Mouse (Mus musculus): ENCODE data around the gene Rassf7. TPM values are rescaled to one million over a fixed set of nuclear protein-coding genes. Genes with fewer than 3 reads are reported as not detected.

Rassf7 gene
- polyA plus RNA-seq, 1 experiment, result 5.5 TPM

DNA sequence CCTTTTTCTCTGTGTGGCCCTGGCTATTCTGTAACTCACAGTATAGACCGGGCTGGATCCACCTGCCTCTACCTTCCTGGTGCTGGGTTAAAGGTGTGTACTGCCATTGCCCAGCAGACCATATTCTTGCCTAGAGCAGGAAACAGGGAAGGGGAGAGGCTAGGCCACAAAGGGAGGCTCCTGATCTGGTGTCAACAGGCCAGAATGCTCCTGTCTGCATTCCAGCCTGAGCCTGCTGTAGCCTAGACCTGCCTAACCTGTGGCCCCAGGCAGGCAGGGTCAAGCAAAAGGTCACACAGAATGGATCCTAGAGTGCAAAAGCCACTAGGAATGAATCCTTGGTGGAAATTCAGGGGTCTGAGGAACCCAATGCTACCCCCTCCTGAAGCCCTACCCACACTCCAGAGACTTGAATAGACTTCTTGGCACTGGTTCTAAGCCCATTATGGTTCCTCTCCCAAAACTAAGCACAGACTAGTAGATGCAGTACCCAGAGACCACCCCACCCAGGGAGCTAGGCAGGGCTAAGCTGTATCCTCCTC is 4.0 kb downstream of the Rassf7 start:
- Histone ChIP-seq H3K4me1 (ENCODE audit: control insufficient read depth, insufficient read depth, low read length) (peaks cover 8% of the 10 kb centered on the region; the same call in 1 of the 2 replicates), H3K27me3 (ENCODE audit: control insufficient read depth, insufficient read depth, low read length) (no peaks in the 10 kb centered on the region), H3K27ac (ENCODE audit: insufficient read depth, low read length) (no peak overlapping the region), H3K4me3 (replicated peaks; ENCODE audit: insufficient read depth, low read depth, low read length) (no peak overlapping the region)
- no peak for DNase-seq
- TF ChIP-seq CTCF (IDR thresholded peaks at IDR 0.05; ENCODE audit: borderline replicate concordance, insufficient read depth, low read depth, low read length), result no peak
- TF ChIP-seq POLR2A (IDR thresholded peaks at IDR 0.05; ENCODE audit: borderline replicate concordance, insufficient read depth, low read length), result no peak
- WGBS, result 100% methylated on average over 1 of the region's 1 CpGs

GRCm38 (mm10) chr7:141220377-141220776 is 4.7 kb downstream of the Rassf7 start:
- Histone ChIP-seq H3K27ac (ENCODE audit: insufficient read depth, low read length) (no peak overlapping the region), H3K4me3 (replicated peaks; ENCODE audit: insufficient read depth, low read depth, low read length) (no peak overlapping the region), H3K4me1 (ENCODE audit: control insufficient read depth, insufficient read depth, low read length) (peaks cover 8% of the 10 kb centered on the region; the same call in 1 of the 2 replicates), H3K27me3 (ENCODE audit: control insufficient read depth, insufficient read depth, low read length) (no peaks in the 10 kb centered on the region)
- WGBS, result 61% methylated on average over 1 of the region's 1 CpGs
- TF ChIP-seq CTCF (IDR thresholded peaks at IDR 0.05; ENCODE audit: borderline replicate concordance, insufficient read depth, low read depth, low read length), result no peak
- TF ChIP-seq POLR2A (IDR thresholded peaks at IDR 0.05; ENCODE audit: borderline replicate concordance, insufficient read depth, low read length), result no peak
- no peak for DNase-seq

DNA sequence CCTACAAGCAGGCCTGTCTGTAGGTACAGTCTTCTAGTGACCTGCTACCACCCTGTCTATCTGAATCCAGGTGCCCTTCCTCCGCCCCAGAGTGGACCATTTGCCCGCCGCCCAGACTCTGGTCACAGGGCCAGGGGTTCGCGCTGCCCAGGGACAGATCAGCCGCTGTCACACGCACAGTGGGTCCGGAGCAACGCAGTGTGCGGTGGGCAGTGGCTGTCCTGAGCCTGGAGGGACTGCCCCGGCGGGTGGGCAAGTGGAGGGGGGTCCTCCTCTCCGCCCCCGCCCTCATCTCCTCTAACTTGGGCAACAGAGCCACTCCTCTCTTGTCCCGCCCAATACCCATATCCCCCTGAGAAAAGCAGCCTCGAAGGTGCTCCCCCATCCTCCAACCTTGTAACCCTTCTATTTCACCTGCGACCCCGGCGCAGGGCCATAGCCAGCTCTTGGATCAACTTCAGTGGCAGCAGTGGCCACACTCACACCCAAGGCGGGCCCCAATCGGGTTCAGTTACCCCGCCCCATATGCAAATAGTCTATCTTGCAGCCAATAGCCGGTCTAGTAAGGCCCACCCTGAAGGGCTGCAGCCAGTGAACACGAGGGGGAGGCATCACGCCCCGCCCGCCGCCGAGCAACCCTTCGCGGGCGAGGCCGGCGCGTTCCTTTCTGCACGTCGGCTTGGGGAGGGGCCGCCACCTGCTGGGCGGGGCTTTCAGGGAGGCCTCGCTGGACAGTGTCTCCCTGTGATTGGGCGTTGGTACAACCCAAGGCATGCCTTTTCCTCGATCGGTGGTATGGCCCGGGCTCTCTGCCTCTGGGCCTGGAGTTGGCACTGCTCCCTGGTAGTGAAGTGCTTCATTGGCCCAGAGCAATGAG is 5.8 kb downstream of the Rassf7 start:
- H3K4me1 ChIP-seq (ENCODE audit: control insufficient read depth, insufficient read depth, low read length), result peaks cover 8% of the 10 kb centered on the region; the same call in 1 of the 2 replicates
- peak overlapping the region; percentile 50 for H3K4me3 ChIP-seq (replicated peaks; ENCODE audit: insufficient read depth, low read depth, low read length)
- no peak for TF ChIP-seq CTCF (IDR thresholded peaks at IDR 0.05; ENCODE audit: borderline replicate concordance, insufficient read depth, low read depth, low read length)
- no peak overlapping the region for H3K27ac ChIP-seq (ENCODE audit: insufficient read depth, low read length)
- peak; percentile 84 to 89 for DNase-seq
- H3K27me3 ChIP-seq (ENCODE audit: control insufficient read depth, insufficient read depth, low read length), result no peaks in the 10 kb centered on the region
- 6% methylated on average over 44 of the region's 44 CpGs for WGBS

DNA sequence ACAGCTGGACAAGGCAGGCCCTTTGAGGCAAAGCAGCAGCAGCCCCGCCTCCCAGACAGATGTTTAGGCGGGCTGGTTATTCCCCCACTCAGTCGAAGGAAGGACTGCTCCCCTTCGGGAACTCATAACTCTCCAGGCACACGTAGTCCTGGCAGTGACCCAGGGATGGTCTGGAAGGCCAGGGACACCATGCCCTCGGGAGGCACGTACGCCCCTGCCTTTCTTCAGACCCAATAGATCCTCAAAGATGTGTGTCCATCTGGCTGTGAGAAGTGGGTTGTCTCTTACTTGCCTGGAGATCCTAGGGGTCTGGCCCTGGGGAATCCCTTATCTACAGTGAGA is 6.4 kb downstream of the Rassf7 start:
- TF ChIP-seq POLR2A (IDR thresholded peaks at IDR 0.05; ENCODE audit: borderline replicate concordance, insufficient read depth, low read length) (no peak), CTCF (IDR thresholded peaks at IDR 0.05; ENCODE audit: borderline replicate concordance, insufficient read depth, low read depth, low read length) (no peak)
- WGBS, result 4% methylated on average over 8 of the region's 8 CpGs
- peak overlapping the region; percentile 50 for H3K4me3 ChIP-seq (replicated peaks; ENCODE audit: insufficient read depth, low read depth, low read length)
- no peak for DNase-seq
- peaks cover 8% of the 10 kb centered on the region; the same call in 1 of the 2 replicates for H3K4me1 ChIP-seq (ENCODE audit: control insufficient read depth, insufficient read depth, low read length)
- no peak overlapping the region for H3K27ac ChIP-seq (ENCODE audit: insufficient read depth, low read length)
- H3K27me3 ChIP-seq (ENCODE audit: control insufficient read depth, insufficient read depth, low read length), result no peaks in the 10 kb centered on the region

GRCm38 (mm10) chr7:141222696-141223215 is 7.1 kb downstream of the Rassf7 start:
- peaks cover 8% of the 10 kb centered on the region; the same call in 1 of the 2 replicates for H3K4me1 ChIP-seq (ENCODE audit: control insufficient read depth, insufficient read depth, low read length)

GRCm38 (mm10) chr7:141226535-141226934 is 10.9 kb downstream of the Rassf7 start:
- no peaks in the 10 kb centered on the region for H3K27me3 ChIP-seq (ENCODE audit: control insufficient read depth, insufficient read depth, low read length)
- 82% methylated on average over 6 of the region's 6 CpGs for WGBS

More at GRCm38 (mm10) chr7:141222696-141223215, 7.1 kb downstream of the Rassf7 start:
- TF ChIP-seq CTCF (IDR thresholded peaks at IDR 0.05; ENCODE audit: borderline replicate concordance, insufficient read depth, low read depth, low read length) (no peak), POLR2A (IDR thresholded peaks at IDR 0.05; ENCODE audit: borderline replicate concordance, insufficient read depth, low read length) (no peak)
- 89% methylated on average over 4 of the region's 4 CpGs for WGBS
- Histone ChIP-seq H3K4me3 (replicated peaks; ENCODE audit: insufficient read depth, low read depth, low read length) (no peak overlapping the region), H3K27me3 (ENCODE audit: control insufficient read depth, insufficient read depth, low read length) (no peaks in the 10 kb centered on the region), H3K27ac (ENCODE audit: insufficient read depth, low read length) (no peak overlapping the region)
- no peak for DNase-seq

DNA sequence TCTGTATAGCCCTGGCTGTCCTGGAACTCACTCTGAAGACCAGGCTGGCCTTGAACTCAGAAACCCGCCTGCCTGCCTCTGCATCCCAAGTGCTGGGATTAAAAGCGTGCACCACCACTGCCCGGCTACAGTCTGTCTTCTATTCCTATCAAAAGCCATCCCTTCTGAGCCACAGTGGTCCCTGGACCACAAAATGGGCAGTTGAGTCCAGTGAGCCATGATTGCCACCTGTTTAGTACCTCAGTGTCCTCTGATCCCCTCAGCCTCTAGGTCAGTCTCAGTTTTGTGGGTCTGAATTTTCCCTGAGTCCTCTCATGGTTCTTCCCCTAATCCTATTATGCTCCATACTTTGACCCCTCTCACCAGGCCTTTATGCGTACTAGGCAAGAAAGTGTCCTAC is 12.1 kb downstream of the Rassf7 start:
- TF ChIP-seq POLR2A (IDR thresholded peaks at IDR 0.05; ENCODE audit: borderline replicate concordance, insufficient read depth, low read length) (no peak), CTCF (IDR thresholded peaks at IDR 0.05; ENCODE audit: borderline replicate concordance, insufficient read depth, low read depth, low read length) (no peak)
- no peaks in the 10 kb centered on the region for H3K27me3 ChIP-seq (ENCODE audit: control insufficient read depth, insufficient read depth, low read length)
- WGBS, result 71% methylated on average over 4 of the region's 4 CpGs
- no peak overlapping the region for H3K27ac ChIP-seq (ENCODE audit: insufficient read depth, low read length)
- no peak overlapping the region for H3K4me3 ChIP-seq (replicated peaks; ENCODE audit: insufficient read depth, low read depth, low read length)
- DNase-seq, result no peak
- H3K4me1 ChIP-seq (ENCODE audit: control insufficient read depth, insufficient read depth, low read length), result peaks cover 12% of the 10 kb centered on the region

More at GRCm38 (mm10) chr7:141226535-141226934, 10.9 kb downstream of the Rassf7 start:
- Histone ChIP-seq H3K4me3 (replicated peaks; ENCODE audit: insufficient read depth, low read depth, low read length) (no peak overlapping the region), H3K27ac (ENCODE audit: insufficient read depth, low read length) (no peak overlapping the region), H3K4me1 (ENCODE audit: control insufficient read depth, insufficient read depth, low read length) (peaks cover 14% of the 10 kb centered on the region; the same call in 1 of the 2 replicates)
- TF ChIP-seq POLR2A (IDR thresholded peaks at IDR 0.05; ENCODE audit: borderline replicate concordance, insufficient read depth, low read length) (no peak), CTCF (IDR thresholded peaks at IDR 0.05; ENCODE audit: borderline replicate concordance, insufficient read depth, low read depth, low read length) (no peak)
- DNase-seq, result no peak

Measured in cerebellum, adult 2 months (tissue).